Mouse (Mus musculus): ENCODE results near the gene Ccnd1.

Ccnd1 gene

GRCm38 (mm10) chr7:144938661-144939343, 923 bp downstream of the Ccnd1 start:
- DNase-seq, result peak in 1 of 2 experiments; percentile 16

GRCm38 (mm10) chr7:144937899-144938517, 1.7 kb downstream of the Ccnd1 start:
- peak; percentile 21 to 29 for DNase-seq

GRCm38 (mm10) chr7:144937490-144937889, 2.2 kb downstream of the Ccnd1 start:
- DNase-seq, result peak; percentile 91 to 93

- peak in 1 of 2 experiments; percentile 10 for DNase-seq
These were observed 3.3 kb downstream of the Ccnd1 start for GRCm38 (mm10) chr7:144936311-144936880.

GRCm38 (mm10) chr7:144935563-144935962, 4.2 kb downstream of the Ccnd1 start:
- DNase-seq, result peak; percentile 75 to 80

GRCm38 (mm10) chr7:144934901-144935300, 4.8 kb downstream of the Ccnd1 start:
- DNase-seq, result no peak

GRCm38 (mm10) chr7:144933796-144934195, 5.9 kb downstream of the Ccnd1 start:
- no peak for DNase-seq

- DNase-seq, result no peak
These were observed 6.4 kb downstream of the Ccnd1 start for GRCm38 (mm10) chr7:144933336-144933735.

- peak; percentile 39 to 44 for DNase-seq
These were observed 7.3 kb downstream of the Ccnd1 start for GRCm38 (mm10) chr7:144932389-144932937.

- peak; percentile 49 to 63 for DNase-seq
These were observed 7.9 kb downstream of the Ccnd1 start for GRCm38 (mm10) chr7:144931778-144932177.

GRCm38 (mm10) chr7:144929931-144930330, 9.8 kb downstream of the Ccnd1 start:
- DNase-seq, result no peak

GRCm38 (mm10) chr7:144929506-144929905, 10.2 kb downstream of the Ccnd1 start:
- no peak for DNase-seq

GRCm38 (mm10) chr7:144928889-144929210, 10.9 kb downstream of the Ccnd1 start:
- DNase-seq, result no peak

GRCm38 (mm10) chr7:144928009-144928888, 11.5 kb downstream of the Ccnd1 start:
- no peak for DNase-seq

- no peak for DNase-seq
These were observed 12.1 kb downstream of the Ccnd1 start for GRCm38 (mm10) chr7:144927591-144927990.

GRCm38 (mm10) chr7:144918823-144919222, 20.9 kb downstream of the Ccnd1 start:
- DNase-seq, result no peak

- DNase-seq, result peak; percentile 86 to 87
These were observed 24.6 kb downstream of the Ccnd1 start, which contains the start of gene LTO1 for GRCm38 (mm10) chr7:144914948-144915750. TSS of gene LTO1 (plus strand) at chr7:144915100.

GRCm38 (mm10) chr7:144914296-144914947, 25.3 kb downstream of the Ccnd1 start:
- DNase-seq, result peak in 1 of 2 experiments; percentile 21

GRCm38 (mm10) chr7:144912897-144913296, 26.8 kb downstream of the Ccnd1 start:
- peak; percentile 74 for DNase-seq

- no peak for DNase-seq
These were observed 28.6 kb downstream of the Ccnd1 start for GRCm38 (mm10) chr7:144911121-144911520.

- DNase-seq, result peak in 1 of 2 experiments; percentile 15
These were observed 31.0 kb downstream of the Ccnd1 start for GRCm38 (mm10) chr7:144908705-144909104.

Measured in cerebellum, postnatal 36 days (tissue).